Mouse (Mus musculus): ENCODE measurements around the gene Slmap. TPM values are rescaled to one million over a fixed set of nuclear protein-coding genes. Genes with fewer than 3 reads are reported as not detected.
A peak's percentile ranks its signal among the peaks of the same experiment; 100 is the strongest.

Gene Slmap
- total RNA-seq, 2 experiments from 2014 or later, result 114 to 116 TPM

GRCm38 (mm10) chr14:26486416-26487198 is 48.1 kb downstream of the Slmap start:
- peak in 1 of 2 experiments; percentile 48 for DNase-seq (ENCODE audit: low spot score in 2 of 2)

- no peak for DNase-seq (ENCODE audit: low spot score in 2 of 2)
Measured at GRCm38 (mm10) chr14:26481457-26481856, 53.3 kb downstream of the Slmap start.

DNA sequence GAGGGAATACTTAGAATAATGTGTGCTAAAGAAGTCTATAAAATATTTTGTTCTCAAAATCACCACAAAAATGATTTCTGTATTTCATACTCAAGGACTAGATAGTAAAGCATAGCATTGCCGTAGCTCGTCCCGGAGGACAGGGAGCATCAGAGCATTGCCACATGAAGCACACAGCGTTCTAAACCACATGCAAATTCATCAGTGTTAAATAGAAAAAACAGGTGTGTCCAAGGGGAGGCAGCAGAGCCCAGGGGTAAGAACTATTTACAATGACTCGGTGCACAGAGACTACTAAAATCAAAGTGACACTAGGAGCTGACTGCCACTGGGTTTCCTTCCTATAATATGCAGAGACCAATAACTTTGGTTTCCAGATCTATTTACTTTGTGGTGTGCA is 57.0 kb downstream of the Slmap start:
- DNase-seq (ENCODE audit: low spot score in 2 of 2), result no peak

DNA sequence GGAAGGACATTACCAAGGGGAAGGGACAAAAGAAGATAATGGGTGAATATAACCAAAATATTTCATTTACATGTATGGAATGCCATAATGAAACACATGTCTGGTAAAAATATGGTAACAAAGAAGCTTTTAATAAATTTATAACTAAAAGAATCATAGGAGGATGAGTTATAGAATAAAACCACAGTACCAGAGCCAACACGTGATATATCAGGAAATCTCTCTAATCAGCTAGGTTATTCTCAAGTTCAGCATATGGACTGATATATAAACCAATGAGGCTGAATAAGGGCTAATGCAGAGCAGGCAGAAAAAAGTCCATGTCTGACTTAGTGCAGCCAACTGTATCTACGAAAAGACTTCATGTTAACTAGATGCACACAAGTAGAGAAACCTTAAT is 58.3 kb downstream of the Slmap start:
- no peak for DNase-seq (ENCODE audit: low spot score in 2 of 2)

- DNase-seq (ENCODE audit: low spot score in 2 of 2), result no peak
Measured at GRCm38 (mm10) chr14:26467974-26468373, 66.8 kb downstream of the Slmap start.

GRCm38 (mm10) chr14:26466544-26467125 is 68.1 kb downstream of the Slmap start:
- DNase-seq (ENCODE audit: low spot score in 2 of 2), result no peak

DNA sequence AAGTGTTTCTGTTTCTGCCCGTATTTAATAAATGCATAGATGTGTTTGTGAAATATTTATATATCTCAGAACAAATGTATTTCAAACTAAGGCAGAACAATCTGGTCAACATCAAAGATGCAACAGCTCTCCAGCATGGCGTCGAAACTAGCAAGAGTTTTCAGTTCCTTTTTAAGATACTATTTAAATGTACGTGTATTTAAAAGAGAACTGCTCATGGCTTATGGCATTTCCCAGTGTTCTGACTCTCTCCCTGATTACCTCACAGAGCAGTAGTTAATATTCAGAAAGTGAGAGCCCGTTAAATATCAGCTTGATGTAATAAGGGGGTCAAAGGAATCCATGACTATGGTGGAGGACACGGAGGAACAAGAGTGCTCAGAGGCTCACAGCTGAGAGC is 68.8 kb downstream of the Slmap start:
- DNase-seq (ENCODE audit: low spot score in 2 of 2), result no peak

- DNase-seq (ENCODE audit: low spot score in 2 of 2), result peak; percentile 31 to 43
Measured at GRCm38 (mm10) chr14:26459516-26459915, 75.2 kb downstream of the Slmap start.

DNA sequence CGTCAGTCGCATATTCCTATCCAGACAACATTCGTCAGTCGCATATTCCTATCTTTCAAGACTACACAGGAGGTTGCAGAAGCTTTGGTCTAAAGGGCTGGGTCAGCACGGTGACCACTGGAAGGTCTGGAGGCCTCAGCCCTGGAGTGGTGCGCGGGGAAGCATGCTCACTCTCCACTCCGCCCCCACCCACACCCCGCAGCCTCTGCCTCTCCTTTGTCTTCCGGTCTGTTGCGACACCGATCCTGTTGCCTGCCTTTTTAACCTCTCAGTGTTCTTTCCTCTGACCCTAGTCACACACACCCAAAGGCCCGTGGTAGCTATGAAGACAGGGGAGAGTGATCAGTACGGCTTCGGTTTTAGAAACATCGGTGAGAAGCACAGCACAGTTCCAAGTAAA is 79.9 kb downstream of the Slmap start:
- no peak for DNase-seq (ENCODE audit: low spot score in 2 of 2)

DNA sequence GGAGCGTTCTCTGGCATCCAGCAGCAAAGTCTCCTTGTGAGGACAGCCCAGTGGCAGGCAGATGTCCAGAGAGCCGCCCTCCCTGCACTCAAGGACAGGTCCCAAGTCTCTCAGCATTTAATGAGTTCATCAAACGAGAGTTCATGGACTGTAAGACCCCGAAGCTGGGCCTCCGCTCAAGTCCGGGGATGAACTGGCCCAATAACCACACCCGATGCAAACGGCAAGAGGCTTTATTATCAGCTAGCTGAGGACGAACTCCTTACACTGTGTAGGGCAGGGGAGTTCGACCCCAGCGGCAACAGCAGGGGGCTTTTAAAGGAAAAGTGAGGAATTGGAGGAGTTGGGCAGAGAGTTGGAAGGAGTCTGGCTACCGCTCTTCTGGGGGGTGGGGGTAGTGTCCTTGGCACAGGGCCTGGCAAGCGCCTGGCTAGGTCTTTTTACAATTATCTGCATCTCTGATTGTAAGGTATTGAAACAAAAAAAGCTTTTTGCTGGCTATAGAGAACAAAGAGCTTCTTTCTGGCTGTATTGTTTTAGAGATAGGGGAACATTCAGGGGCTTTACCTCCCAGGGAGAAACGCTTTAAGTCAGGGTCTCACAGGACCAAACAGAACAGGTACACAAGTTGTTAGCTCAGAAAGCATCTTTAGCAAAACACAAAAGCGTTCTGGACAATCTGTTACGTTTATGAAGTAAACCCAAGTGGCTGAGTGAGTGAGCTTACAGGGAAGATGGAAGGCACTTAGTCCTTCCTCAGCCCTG is 84.5 kb downstream of the Slmap start:
- no peak for DNase-seq (ENCODE audit: low spot score in 2 of 2)

- no peak for DNase-seq (ENCODE audit: low spot score in 2 of 2)
Measured at GRCm38 (mm10) chr14:26448581-26448980, 86.2 kb downstream of the Slmap start.

DNA sequence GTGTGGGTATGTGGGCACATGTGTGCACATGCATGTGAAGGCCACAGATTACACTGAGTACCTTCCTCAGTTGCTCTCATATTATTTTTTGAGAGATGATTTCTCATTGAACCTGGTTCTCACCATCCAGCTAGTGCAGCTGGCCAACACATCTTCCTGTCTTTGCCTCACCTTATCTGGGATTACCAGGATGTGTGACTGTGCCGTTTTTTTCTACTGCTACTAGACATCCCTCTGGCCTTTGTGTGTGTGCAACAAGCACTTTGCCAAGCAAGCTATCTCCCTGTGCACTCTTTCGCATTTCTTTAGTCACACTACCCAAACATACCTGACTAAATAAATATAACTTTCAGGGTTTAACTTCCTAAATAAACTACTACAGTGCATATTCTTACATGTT is 87.5 kb downstream of the Slmap start:
- DNase-seq (ENCODE audit: low spot score in 2 of 2), result no peak

- DNase-seq (ENCODE audit: low spot score in 2 of 2), result no peak
Measured at GRCm38 (mm10) chr14:26446538-26446937, 88.2 kb downstream of the Slmap start.

DNA sequence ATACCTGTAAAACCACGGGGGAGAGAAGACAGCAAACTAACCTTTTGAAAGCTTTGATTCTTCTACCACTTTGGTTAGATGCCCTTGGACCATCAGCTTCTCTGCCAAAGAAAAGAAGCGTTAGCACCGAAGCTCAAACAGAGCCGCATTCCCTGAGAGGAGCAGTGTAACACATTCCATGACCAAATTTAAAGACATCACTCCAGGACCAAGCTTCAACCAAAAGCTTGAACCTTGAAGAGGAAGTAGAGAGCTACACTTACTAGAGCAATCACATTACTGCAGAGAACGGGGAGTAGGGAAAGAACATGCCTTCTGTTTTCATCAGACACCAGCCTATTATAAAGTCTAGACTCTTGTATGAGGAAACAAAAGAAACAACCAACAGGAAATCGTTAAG is 92.2 kb downstream of the Slmap start:
- DNase-seq (ENCODE audit: low spot score in 2 of 2), result no peak

DNA sequence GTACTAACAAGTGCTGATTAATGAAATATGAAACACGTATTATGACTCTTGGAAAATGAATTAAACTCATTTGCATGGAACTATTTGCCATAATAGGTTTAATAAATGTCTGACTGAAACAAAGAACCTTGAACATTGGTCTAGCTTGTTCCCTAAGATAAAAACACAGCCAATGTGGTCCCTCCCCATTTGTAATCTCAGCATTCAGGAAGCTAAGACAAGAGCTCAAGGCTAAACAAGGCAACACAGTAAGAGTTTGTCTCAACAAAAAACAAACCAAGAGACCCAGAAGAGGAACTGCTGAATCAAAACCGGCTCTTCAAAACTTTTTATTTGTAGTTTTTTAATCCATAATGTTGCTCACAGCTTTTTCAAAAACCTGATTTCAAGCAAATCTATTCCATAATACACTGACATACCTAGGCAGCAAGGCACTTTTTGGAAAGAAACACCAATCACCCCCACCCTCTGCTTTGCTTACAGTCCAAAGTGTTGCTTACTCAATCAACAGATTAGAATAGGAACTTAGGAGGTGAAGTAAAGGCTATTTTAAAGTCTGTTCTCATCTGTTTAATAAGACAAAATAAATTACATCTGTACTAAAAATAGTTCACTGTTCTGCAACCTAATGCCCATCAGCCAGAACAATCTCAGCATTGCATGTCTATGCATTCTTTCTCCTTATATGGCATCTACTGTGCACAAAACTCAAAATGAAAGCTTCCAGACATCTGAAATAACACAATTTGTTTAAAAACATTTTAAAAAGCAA is 93.5 kb downstream of the Slmap start:
- no peak for DNase-seq (ENCODE audit: low spot score in 2 of 2)

DNA sequence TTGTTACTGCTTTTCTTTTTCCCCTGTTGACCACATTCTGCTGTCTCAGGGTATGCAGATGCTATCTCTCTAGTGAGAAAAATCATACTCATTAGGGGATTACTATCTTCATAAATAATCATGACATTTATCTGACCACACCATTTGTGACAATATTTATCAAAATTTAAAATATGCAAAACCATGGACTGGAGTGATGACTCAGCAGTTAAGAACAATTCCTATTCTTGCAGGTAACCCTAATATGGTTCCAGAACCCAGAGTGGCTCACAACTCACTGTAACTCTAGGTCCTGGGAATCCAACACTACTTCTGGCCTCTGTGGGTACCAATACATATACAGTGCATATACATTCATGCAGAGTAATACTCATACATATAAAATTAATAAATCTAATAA is 94.7 kb downstream of the Slmap start:
- DNase-seq (ENCODE audit: low spot score in 2 of 2), result no peak

GRCm38 (mm10) chr14:26437771-26438170 is 97.0 kb downstream of the Slmap start:
- no peak for DNase-seq (ENCODE audit: low spot score in 2 of 2)

GRCm38 (mm10) chr14:26436304-26436703 is 98.4 kb downstream of the Slmap start:
- no peak for DNase-seq (ENCODE audit: low spot score in 2 of 2)

DNA sequence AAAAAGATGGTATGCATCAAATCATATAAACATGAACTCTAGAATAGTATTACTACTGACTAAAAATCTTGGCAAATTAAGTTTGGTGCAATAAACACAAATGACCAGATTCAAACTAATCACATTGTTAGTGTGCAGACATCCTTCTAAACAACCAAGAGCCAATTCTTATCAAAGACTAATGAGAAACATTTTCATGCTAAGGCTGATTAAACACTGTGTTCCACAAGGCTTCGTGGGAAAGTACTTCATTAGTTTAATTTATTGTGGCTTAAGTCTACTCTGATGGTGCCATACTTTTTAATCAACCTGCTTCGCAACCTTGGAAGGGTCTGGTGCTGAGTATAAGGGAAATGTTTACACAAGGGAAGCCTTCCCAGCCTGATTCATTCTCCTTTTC is 102.4 kb downstream of the Slmap start:
- DNase-seq (ENCODE audit: low spot score in 2 of 2), result no peak

DNA sequence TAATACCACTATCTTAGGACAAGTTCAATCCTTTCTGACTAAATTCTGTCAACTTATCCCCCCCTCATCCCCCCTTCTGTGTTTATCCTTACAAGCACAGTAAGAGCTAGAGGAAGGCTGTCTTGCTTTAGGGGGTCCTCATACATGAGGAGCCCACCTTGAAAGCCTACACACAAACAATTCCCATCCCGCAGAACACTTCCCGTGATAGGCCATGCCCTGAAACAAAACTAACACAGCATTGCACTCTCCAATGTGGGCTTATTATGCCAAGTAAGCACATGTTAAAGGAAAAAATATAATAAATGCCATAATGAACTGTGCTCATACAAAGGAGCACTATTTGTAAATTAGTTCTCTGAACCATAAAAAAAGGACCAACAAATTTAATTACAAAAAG is 102.8 kb downstream of the Slmap start:
- DNase-seq (ENCODE audit: low spot score in 2 of 2), result no peak

DNA sequence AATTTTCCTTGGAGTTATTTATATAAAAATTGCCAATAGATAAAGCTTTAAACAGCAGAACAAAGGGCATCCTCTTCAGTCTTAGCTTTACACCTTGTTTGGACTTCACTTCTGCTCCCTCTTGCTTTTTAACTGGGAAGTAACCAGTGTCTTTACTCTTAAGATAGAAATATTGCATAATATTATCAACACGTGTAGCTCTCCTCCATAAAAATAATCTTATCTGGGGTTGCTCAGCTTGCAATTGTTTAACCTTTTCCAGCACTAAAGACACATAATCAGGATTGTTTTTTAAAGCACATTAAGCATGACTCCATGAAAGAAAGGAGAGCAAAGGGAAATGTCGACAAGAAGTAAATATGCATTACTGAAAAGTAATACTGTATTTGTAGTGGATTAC is 114.5 kb downstream of the Slmap start:
- DNase-seq (ENCODE audit: low spot score in 2 of 2), result no peak

DNA sequence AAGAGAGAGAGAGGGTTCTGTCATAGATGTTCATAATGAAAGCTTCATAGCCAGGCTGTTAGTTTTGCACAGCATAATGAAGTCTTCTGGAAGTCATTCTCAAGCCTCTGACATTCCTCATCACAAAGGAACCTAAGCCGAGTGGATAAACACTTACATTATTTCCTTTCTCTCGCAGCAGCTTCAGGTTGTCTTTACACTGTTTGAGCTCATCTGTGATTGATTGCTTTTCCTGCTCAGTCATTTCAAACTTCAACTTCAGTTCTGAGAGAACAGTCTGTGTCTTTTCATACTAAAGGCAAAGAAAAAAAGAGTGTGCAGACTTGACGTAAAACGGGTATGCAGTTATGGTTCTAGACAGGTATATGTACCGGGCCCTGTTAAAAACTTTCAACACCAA is 116.8 kb downstream of the Slmap start:
- DNase-seq (ENCODE audit: low spot score in 2 of 2), result no peak

Measured in left cerebral cortex, adult 18-20 months (tissue).